Mouse (Mus musculus) cortical plate, adult 2 months (tissue): Measurements from ENCODE around the gene Efna3.

Experiments used
- CTCF ChIP-seq: fragments of 200-500 bp; IDR thresholded peaks from 2 replicates; pipeline ENCODE4 v1.5.1; 2011; ENCODE audit warnings: mild to moderate bottlenecking, control low read depth, low read length; ENCODE audit not compliant: insufficient read depth; ENCODE audit errors: extremely low read depth
- POLR2A ChIP-seq: fragments of 200-500 bp; IDR thresholded peaks from 2 replicates; pipeline ENCODE4 v1.6.1; 2011; ENCODE audit warnings: mild to moderate bottlenecking, low read length, control low read depth; ENCODE audit not compliant: insufficient read depth; ENCODE audit errors: extremely low read depth

DNA sequence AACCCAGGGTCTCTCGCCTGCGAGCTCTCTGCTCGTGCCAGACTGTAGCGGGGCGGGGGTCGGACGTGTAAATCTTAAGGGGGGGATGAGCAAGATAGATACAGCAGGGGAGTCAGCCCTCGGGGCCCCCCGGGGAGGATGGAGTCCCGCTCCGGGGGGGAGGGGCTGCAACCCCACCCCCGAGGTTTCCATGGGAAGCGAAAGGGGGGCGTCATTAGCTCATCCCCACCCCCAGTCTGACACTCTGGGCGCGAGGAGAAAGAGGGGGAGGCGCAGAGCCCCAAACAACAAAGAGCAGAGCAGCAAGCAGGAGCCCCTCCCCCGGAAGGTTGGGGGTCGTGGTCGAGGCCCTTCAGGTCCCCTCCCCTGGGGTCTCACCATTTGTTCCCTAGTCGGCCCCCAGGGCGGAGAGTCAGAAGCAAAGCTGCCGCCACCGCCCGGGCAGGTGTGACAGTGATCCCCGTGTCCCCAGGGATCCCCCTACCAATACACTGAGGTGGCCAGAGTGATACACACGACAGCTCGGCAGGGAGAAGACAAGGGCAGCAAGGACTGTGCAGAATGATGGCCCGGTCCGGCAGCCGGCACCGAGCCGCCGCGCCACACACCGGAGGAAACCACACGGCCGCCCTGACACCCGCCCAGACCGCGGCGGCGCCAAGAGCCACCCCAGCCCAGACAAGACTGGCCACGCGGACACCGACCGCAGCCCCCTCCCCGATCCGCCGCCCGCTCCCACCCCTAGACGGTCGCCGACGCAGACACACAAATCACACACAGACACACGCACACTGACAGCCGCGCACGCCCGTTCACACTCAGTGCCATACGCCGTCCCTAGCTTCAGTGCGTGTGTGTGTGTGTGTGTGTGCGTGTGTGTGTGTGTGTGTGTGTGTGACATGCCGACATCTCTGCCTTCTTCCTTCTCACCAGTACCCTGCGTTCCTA, 1.3 kb downstream of the Efna3 start:
- no peak for TF ChIP-seq CTCF
- no peak for TF ChIP-seq POLR2A
